Mouse (Mus musculus) heart, embryonic 11.5 days (tissue): ENCODE measurements around the gene Cytl1. TPM values are rescaled to one million over a fixed set of nuclear protein-coding genes. Genes with fewer than 3 reads are reported as not detected.

ENCODE experiments used
- ATAC-seq: fragments of 200-750 bp; cut with Nextera tagmentation; replicated peaks from 2 replicates; pipeline ENCODE4 v1.8.0; 2017; ENCODE audit warnings: moderate library complexity; ENCODE audit not compliant: insufficient number of reproducible peaks, low FRiP score, low TSS enrichment
- H3K27ac ChIP-seq: fragments of 300-500 bp; sonication (generic); 2 replicates; pipeline ENCODE4 v1.5.1; 2014; ENCODE audit warnings: mild to moderate bottlenecking, low read depth, low read length
- H3K27me3 ChIP-seq: fragments of 300-500 bp; sonication (generic); 2 replicates; pipeline ENCODE4 v1.6.1; 2014; ENCODE audit warnings: mild to moderate bottlenecking, low read length, mixed read lengths; ENCODE audit not compliant: control insufficient read depth, insufficient read depth
- H3K36me3 ChIP-seq: fragments of 300-500 bp; sonication (generic); 2 replicates; pipeline ENCODE4 v1.6.1; 2014; ENCODE audit warnings: mild to moderate bottlenecking, low read length, moderate library complexity, mixed read lengths; ENCODE audit not compliant: control insufficient read depth, insufficient read depth
- H3K4me1 ChIP-seq: fragments of 300-500 bp; sonication (generic); 2 replicates; pipeline ENCODE4 v1.6.1; 2014; ENCODE audit warnings: low read length; ENCODE audit not compliant: control insufficient read depth, insufficient read depth
- H3K4me2 ChIP-seq: fragments of 300-500 bp; sonication (generic); 2 replicates; pipeline ENCODE4 v1.6.1; 2014; ENCODE audit warnings: mild to moderate bottlenecking, moderate library complexity
- H3K4me3 ChIP-seq: fragments of 300-500 bp; sonication (generic); 2 replicates; pipeline ENCODE4 v1.5.1; 2014; ENCODE audit warnings: low read depth, low read length
- H3K9ac ChIP-seq: fragments of 300-500 bp; sonication (generic); 2 replicates; pipeline ENCODE4 v1.6.1; 2014; ENCODE audit warnings: mild to moderate bottlenecking, low read depth, low read length, moderate library complexity
- H3K9me3 ChIP-seq: fragments of 300-500 bp; sonication (generic); replicated peaks from 2 replicates; pipeline ENCODE4 v1.6.1; 2016; ENCODE audit warnings: low read length; ENCODE audit not compliant: control insufficient read depth
- WGBS: fragments of 180-500 bp; shearing (Covaris S2); extraction: QIAGEN DNeasy Blood & Tissue Kit; methylation state at CpG from one replicate; pipeline ENCODE4 v1.1.7; 2014; ENCODE audit not compliant: insufficient replicate concordance; 5-methylcytosine and 5-hydroxymethylcytosine counted together
- polyA plus RNA-seq: library from polyadenylated mRNA; unstranded; fragments of >200 nt; fragmentation: Nextera tagmentation; extraction: Ambion mirVana; gene quantifications from 2 replicates; pipeline ENCODE4 v1.2.1, GENCODE M21; 2014

Cytl1 gene
- polyA plus RNA-seq, 1 experiment from 2014 or later: 2.3 TPM

- H3K27ac ChIP-seq: no peak overlapping the region
- no peak overlapping the region for H3K4me2 ChIP-seq
- WGBS: 59% methylated on average over 8 of the region's 8 CpGs
- no peaks in the 10 kb centered on the region for H3K36me3 ChIP-seq
- H3K4me1 ChIP-seq: no peaks in the 10 kb centered on the region
- ATAC-seq: no peak
- H3K9me3 ChIP-seq: no peaks in the 10 kb centered on the region
- no peaks in the 10 kb centered on the region for H3K27me3 ChIP-seq
- H3K9ac ChIP-seq: no peak overlapping the region
- no peak overlapping the region for H3K4me3 ChIP-seq
Observed at GRCm38 (mm10) chr5:37752027-37752967, 17.0 kb downstream of the Cytl1 start.

- Histone ChIP-seq H3K27ac (no peak overlapping the region), H3K9ac (no peak overlapping the region), H3K4me3 (no peak overlapping the region), H3K27me3 (no peaks in the 10 kb centered on the region), H3K4me2 (no peak overlapping the region), H3K9me3 (no peaks in the 10 kb centered on the region), H3K4me1 (no peaks in the 10 kb centered on the region), H3K36me3 (no peaks in the 10 kb centered on the region)
- 73% methylated on average over 7 of the region's 7 CpGs for WGBS
- no peak for ATAC-seq
Observed at GRCm38 (mm10) chr5:37753366-37753765, 18.0 kb downstream of the Cytl1 start.

- Histone ChIP-seq H3K4me3 (no peak overlapping the region), H3K9ac (no peak overlapping the region), H3K9me3 (no peaks in the 10 kb centered on the region), H3K4me1 (no peaks in the 10 kb centered on the region), H3K27me3 (no peaks in the 10 kb centered on the region), H3K27ac (no peak overlapping the region), H3K36me3 (no peaks in the 10 kb centered on the region), H3K4me2 (no peak overlapping the region)
- 83% methylated on average over 3 of the region's 3 CpGs for WGBS
- ATAC-seq: no peak
Observed at GRCm38 (mm10) chr5:37762046-37762445, 26.7 kb downstream of the Cytl1 start.

- Histone ChIP-seq H3K27ac (no peak overlapping the region), H3K4me2 (no peak overlapping the region), H3K4me1 (no peaks in the 10 kb centered on the region), H3K36me3 (no peaks in the 10 kb centered on the region), H3K27me3 (no peaks in the 10 kb centered on the region), H3K9me3 (no peaks in the 10 kb centered on the region), H3K9ac (no peak overlapping the region), H3K4me3 (no peak overlapping the region)
- no peak for ATAC-seq
- 78% methylated on average over 8 of the region's 8 CpGs for WGBS
Observed at GRCm38 (mm10) chr5:37765851-37766250, 30.5 kb downstream of the Cytl1 start.

- H3K4me3 ChIP-seq: no peak overlapping the region
- no peaks in the 10 kb centered on the region for H3K27me3 ChIP-seq
- no peak overlapping the region for H3K27ac ChIP-seq
- no peaks in the 10 kb centered on the region for H3K4me1 ChIP-seq
- 82% methylated on average over 5 of the region's 5 CpGs for WGBS
- no peaks in the 10 kb centered on the region for H3K9me3 ChIP-seq
- H3K4me2 ChIP-seq: no peak overlapping the region
- no peak overlapping the region for H3K9ac ChIP-seq
- no peaks in the 10 kb centered on the region for H3K36me3 ChIP-seq
- no peak for ATAC-seq
Observed at GRCm38 (mm10) chr5:37767231-37767630, 31.9 kb downstream of the Cytl1 start.

GRCm38 (mm10) chr5:37769031-37769430 is 33.7 kb downstream of the Cytl1 start:
- H3K9ac ChIP-seq: no peak overlapping the region
- H3K4me3 ChIP-seq: no peak overlapping the region
- H3K4me1 ChIP-seq: no peaks in the 10 kb centered on the region
- no peak for ATAC-seq
- 18% methylated on average over 5 of the region's 5 CpGs for WGBS
- H3K4me2 ChIP-seq: no peak overlapping the region
- no peaks in the 10 kb centered on the region for H3K36me3 ChIP-seq
- no peaks in the 10 kb centered on the region for H3K27me3 ChIP-seq
- H3K27ac ChIP-seq: no peak overlapping the region
- no peaks in the 10 kb centered on the region for H3K9me3 ChIP-seq

GRCm38 (mm10) chr5:37770870-37771269 is 35.6 kb downstream of the Cytl1 start:
- 80% methylated on average over 6 of the region's 6 CpGs for WGBS
- H3K9me3 ChIP-seq: no peaks in the 10 kb centered on the region
- H3K4me1 ChIP-seq: no peaks in the 10 kb centered on the region
- ATAC-seq: no peak
- no peaks in the 10 kb centered on the region for H3K36me3 ChIP-seq
- no peak overlapping the region for H3K4me3 ChIP-seq
- no peak overlapping the region for H3K4me2 ChIP-seq
- no peaks in the 10 kb centered on the region for H3K27me3 ChIP-seq
- H3K27ac ChIP-seq: no peak overlapping the region
- H3K9ac ChIP-seq: no peak overlapping the region

GRCm38 (mm10) chr5:37774011-37774410 is 38.7 kb downstream of the Cytl1 start:
- no peaks in the 10 kb centered on the region for H3K9me3 ChIP-seq
- 64% methylated on average over 4 of the region's 4 CpGs for WGBS
- H3K27me3 ChIP-seq: no peaks in the 10 kb centered on the region
- no peak overlapping the region for H3K4me2 ChIP-seq
- no peak for ATAC-seq
- H3K9ac ChIP-seq: no peak overlapping the region
- H3K4me3 ChIP-seq: no peak overlapping the region
- no peak overlapping the region for H3K27ac ChIP-seq
- H3K36me3 ChIP-seq: no peaks in the 10 kb centered on the region
- H3K4me1 ChIP-seq: no peaks in the 10 kb centered on the region

GRCm38 (mm10) chr5:37775681-37776080 is 40.4 kb downstream of the Cytl1 start:
- Histone ChIP-seq H3K4me1 (no peaks in the 10 kb centered on the region), H3K27ac (no peak overlapping the region), H3K4me2 (no peak overlapping the region), H3K27me3 (no peaks in the 10 kb centered on the region), H3K9me3 (no peaks in the 10 kb centered on the region), H3K36me3 (no peaks in the 10 kb centered on the region), H3K9ac (no peak overlapping the region), H3K4me3 (no peak overlapping the region)
- no peak for ATAC-seq
- 43% methylated on average over 5 of the region's 5 CpGs for WGBS
